Mouse (Mus musculus): ENCODE results near the gene Myo1a.

The Myo1a gene

GRCm38 (mm10) chr10:127674794-127675522 is 30.0 kb upstream of the Myo1a start:
- DNase-seq (ENCODE audit: low spot score): peak; percentile 78

DNA sequence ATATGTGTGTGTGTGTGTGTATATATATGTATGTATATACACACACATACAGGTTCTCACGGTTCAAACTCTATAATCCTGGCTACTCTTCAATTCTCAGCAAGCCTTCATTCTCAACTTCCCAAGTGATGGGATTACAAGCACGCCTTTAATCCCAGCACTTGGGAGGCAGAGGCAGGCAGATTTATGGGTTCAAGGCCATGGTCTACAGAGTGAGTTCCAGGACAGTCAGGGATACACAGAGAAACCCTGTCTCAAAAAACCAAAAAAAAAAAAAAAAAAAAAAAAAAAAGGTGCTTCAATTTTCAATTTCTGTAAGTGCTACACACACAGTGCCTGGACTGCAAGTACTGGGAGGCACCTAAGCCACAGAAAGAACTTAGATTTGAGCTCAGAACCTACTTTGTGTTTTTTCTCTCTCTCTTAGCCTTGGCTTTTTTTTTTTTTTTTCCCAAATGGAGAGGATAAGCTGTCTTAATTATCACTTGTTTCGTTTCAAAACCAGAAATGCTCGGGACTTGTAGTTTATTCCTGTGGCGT is 29.0 kb upstream of the Myo1a start:
- DNase-seq (ENCODE audit: low spot score): no peak

DNA sequence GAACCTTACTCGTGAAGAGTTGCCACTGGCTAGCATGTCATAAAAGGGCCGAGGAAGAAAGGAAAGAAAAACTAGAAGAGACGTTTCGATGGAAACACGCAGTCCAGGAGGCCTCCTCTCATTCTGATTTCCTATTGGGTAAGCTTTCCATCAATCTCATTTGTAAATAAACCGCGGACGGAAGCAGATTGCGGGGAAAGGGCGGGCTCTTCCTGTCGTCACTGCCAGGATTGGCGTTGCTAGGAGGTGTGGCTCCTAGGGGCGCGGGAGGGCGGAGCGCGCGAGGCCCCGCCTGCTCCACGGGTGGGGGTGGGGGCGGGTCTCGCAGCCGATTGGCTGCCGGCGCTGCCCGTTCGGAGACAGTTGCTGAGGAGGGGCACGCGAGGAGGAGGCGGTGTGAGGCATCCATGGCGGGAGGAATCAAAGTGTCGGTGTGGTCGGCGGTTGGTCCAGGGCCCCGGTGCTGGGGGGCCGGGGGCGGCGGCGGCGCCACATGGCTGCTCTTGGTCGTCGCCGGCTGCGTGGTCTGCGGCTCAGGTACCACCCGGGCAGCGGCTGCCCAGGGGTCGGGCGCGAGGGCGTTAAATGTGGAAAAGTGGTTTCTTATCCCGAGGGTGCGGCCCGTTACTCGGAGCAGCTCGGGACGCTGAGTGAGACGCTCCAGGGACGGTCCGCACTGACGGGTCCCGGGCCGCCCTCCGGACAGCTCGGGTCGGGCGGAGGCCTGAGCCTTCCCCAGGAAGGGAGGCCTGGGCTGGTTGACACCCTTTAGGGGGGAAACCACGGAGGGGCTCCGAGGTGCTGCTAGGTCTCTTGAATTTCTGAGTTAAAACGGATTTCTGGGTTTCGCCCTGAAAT is 28.1 kb upstream of the Myo1a start:
- peak; percentile 94 for DNase-seq (ENCODE audit: low spot score)

- DNase-seq (ENCODE audit: low spot score): peak; percentile 60
Measured at GRCm38 (mm10) chr10:127677591-127678336, 27.2 kb upstream of the Myo1a start.

GRCm38 (mm10) chr10:127679208-127679607 is 25.8 kb upstream of the Myo1a start:
- no peak for DNase-seq (ENCODE audit: low spot score)

- DNase-seq (ENCODE audit: low spot score): no peak
Measured at GRCm38 (mm10) chr10:127679881-127680280, 25.1 kb upstream of the Myo1a start.

GRCm38 (mm10) chr10:127682886-127683285 is 22.1 kb upstream of the Myo1a start:
- no peak for DNase-seq (ENCODE audit: low spot score)

GRCm38 (mm10) chr10:127691053-127691452 is 13.9 kb upstream of the Myo1a start:
- DNase-seq (ENCODE audit: low spot score): no peak

GRCm38 (mm10) chr10:127694636-127695035 is 10.3 kb upstream of the Myo1a start:
- DNase-seq (ENCODE audit: low spot score): no peak

DNA sequence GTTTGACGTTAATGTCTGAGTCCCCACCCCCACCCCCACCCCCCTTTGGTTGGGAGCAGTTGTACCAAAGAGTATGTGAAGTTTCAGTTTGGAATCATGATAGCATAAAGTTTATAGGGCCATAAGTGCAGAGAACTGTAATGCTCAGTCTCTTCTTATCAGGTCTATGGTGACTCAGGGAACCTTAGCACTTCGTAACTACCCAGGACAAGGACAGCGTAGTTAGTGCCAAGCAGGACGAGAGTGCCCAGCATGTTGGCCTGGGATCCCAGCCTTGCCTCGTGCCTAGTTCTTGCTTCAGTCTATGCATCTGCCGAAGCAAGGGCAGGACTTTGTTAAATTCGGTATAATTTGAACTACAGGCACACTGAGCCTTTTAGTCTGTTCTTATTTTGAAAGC is 9.2 kb upstream of the Myo1a start:
- no peak for DNase-seq (ENCODE audit: low spot score)

GRCm38 (mm10) chr10:127698966-127699365 is 6.0 kb upstream of the Myo1a start:
- DNase-seq (ENCODE audit: low spot score): no peak

- DNase-seq (ENCODE audit: low spot score): no peak
Measured at GRCm38 (mm10) chr10:127703299-127703698, 1.7 kb upstream of the Myo1a start.

DNA sequence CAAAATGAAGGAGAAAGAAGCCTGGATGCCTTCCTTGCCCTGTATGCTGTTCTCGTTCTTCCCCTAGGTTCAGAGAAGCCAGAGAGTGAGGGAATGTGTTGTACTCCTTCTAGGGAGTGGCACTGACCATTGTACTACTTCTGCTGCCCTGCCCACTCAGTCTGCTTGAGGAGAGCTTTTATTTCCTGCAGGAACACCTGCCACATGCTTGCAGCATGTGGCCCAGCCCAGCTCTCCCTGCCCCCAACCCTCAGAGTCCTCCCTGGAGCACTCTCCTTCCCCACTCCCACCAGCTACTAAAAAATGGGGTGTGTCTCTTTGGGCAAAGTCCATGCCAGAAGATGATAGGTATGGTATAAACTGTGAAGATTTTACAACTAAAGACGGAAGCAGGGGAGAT is 677 bp upstream of the Myo1a start:
- DNase-seq (ENCODE audit: low spot score): no peak

DNA sequence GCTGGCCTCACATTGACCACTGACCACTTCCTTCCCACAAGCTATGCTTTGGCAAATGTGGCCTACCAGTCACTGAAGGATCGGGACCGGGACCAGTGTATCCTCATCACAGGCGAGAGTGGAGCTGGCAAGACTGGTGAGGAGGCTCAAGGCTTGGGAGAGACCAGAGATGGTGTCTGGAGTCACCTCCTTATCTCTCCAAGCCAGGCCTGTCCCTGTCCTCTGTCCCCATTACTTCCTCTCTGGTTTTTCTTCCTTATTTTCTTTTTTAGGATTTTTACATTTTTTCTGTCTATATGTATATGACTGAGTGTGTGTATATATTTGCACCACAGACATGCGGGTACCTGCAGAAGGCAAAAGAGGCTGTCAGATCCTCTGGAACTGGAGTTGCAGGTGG is 813 bp downstream of the Myo1a start:
- no peak for DNase-seq (ENCODE audit: low spot score)

DNA sequence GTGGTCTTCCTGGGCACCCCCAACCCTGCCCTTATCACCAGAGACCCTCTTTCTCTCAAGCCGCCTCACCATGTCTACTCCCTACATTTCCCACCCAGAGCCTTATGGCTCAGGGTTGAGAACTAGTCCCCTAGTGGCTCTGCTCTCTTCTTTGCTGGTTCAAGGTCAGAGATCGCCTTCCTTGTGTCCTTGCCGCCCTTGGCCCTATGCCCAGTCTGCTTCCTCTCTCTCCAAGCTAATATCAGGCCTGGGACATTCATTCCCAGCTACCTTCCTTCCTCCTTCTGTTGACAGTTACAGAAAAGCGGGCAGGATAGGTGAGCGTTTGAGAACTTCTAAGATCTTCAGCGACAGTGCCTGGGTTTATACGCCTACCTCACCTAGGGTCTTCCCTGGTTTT is 2.8 kb downstream of the Myo1a start:
- peak; percentile 71 for DNase-seq (ENCODE audit: low spot score)

DNA sequence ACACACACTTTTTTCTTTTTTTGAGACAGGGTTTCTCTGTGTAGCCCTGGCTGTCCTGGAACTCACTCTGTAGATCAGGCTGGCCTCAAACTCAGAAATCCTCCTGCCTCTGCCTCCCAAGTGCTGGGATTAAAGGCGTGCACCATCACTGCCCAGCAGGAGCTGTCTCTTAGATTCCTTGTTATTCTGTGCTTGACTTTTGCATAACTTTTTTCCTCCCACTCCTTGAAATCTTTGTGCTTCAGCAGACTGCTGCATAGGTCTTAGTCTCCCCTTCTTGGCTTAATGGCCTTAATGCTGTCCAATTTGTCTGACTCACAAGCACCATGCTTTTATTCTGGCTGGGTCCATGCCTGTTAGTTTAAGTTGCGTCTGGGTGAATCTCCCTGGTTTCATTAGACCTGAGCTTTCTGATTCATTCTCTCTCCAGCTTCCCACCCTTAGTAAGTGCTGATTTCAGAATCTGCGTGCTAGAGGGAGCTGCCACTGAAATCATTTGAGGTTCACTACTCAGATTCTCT is 3.9 kb downstream of the Myo1a start:
- DNase-seq (ENCODE audit: low spot score): no peak

DNA sequence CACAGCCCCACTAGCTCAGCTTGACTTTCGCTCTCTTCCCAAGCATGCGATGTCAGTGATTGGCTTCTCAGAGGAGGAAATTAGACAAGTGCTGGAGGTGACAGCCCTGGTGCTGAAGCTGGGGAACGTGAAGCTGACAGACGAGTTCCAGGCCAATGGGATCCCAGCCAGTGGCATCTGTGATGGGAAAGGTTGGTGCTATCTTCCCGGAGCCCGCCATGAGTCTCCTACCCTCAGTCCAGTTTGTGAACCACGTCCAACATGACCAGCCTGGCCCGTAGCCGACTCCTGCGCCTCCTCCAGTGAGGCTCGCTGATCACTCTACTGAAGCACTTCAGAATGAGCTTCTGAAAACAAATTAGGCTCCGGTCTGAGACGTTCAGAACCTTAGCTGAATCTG is 5.4 kb downstream of the Myo1a start:
- no peak for DNase-seq (ENCODE audit: low spot score)

- DNase-seq (ENCODE audit: low spot score): no peak
Measured at GRCm38 (mm10) chr10:127712736-127713135, 7.8 kb downstream of the Myo1a start.

DNA sequence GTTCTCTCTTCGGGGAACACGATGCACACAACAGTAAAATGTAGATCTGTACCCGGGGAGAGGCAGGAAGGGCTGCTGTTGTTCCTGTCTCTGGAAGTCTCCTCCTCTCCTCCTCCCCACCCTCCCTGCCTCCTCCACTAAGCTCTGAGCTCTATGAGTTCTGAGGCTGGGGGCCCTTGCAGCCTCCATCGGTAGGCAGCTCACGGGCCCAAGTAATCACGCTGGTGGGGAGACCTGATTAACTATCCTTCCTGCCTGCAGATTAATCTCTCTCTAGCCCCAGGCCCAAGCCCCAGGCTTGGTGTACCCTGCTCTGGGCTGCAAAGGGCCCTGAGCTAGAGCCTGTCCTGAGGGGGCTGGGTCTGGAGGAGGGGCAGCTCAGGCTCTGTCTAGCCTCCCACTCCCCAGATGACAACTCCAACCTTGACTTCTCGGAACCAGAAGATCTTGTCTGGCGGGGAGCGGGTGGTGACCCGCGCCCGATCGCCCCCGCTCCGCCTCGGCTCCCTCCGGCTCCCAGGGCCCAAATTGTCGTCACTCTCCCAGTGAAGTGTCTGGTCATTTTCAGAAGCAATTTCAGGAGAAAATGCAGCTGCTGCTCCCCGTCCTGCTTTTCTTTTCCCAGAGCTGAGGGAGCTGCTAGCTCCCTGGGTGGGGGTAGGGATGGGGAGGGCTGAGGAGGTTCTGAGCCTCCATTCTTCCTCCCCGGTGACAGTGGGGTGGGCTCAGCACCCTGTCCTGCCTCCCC is 16.9 kb downstream of the Myo1a start:
- no peak for DNase-seq (ENCODE audit: low spot score)

DNA sequence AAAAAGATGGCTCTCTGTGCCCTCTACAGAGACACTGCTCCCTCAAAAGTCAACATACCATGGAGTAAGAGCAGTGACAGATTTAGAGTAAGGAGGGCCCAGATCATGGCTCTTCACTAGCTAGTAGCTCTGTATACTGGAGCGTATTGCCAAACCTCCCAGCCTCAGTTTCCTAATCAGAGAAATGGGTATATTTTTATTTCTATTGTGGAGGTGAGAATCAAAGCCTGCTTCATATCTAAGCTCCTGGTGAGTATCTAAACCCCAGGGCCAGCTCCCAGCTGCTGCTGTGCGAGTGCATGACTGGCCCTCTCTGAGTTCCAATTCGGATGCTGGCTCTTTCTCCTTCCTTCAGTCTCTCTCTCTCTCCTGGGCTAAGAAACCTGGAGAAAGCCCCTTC is 19.2 kb downstream of the Myo1a start, which contains the start of gene Tac2:
TSS of gene Tac2 (plus strand) at position 301 of the 400 bp plus-strand sequence.
- DNase-seq (ENCODE audit: low spot score): no peak

GRCm38 (mm10) chr10:127725136-127725535 is 20.2 kb downstream of the Myo1a start:
- DNase-seq (ENCODE audit: low spot score): no peak

Measured in ovary, adult 18-20 months (tissue).